Mouse (Mus musculus): ENCODE measurements around the gene 0610012G03Rik. TPM values are rescaled to one million over a fixed set of nuclear protein-coding genes. Genes with fewer than 3 reads are reported as not detected.
"Not testable (repeated sequence)": the region's sequence is repeated elsewhere in the genome, so short reads cannot be mapped to it uniquely, and the experiment has no call there.

0610012G03Rik gene
- polyA plus RNA-seq, 1 experiment = 37.6 TPM

DNA sequence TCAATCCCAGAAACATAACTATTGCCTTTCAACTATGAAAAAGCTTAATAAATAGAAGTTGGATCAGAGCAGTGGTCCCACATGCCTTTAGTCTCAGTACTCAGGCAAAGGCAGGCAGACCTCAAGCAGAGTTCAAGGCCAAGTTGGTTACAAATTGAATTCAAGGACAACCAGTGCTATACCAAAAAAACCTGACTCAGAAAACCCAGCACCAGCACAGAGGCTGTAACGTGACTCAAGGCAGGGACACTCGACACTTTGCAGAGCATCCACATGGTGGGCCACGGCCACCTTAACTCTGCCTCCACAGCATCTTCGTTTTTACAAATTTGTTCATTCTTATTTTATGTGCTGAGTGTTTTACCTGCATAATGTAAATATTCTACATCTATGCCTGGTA is 27.0 kb upstream of the 0610012G03Rik start:
- no peak for TF ChIP-seq CTCF (IDR thresholded peaks at IDR 0.05; ENCODE audit: extremely low read depth, insufficient read depth, insufficient read length, insufficient replicate concordance)
- TF ChIP-seq POLR2A (IDR thresholded peaks at IDR 0.05; ENCODE audit: low read depth, low read length) = no peak
- DNase-seq (ENCODE audit: low read depth in 1 of 2, low spot score in 2 of 2) = no peak
- 95% methylated on average over 4 of the region's 4 CpGs for WGBS
- no peaks in the 10 kb centered on the region for H3K27me3 ChIP-seq (ENCODE audit: control insufficient read depth, insufficient read depth, low read length)
- no peaks in the 10 kb centered on the region for H3K4me1 ChIP-seq (ENCODE audit: control insufficient read depth, insufficient read depth, insufficient read length)
- H3K4me3 ChIP-seq (ENCODE audit: extremely low read depth, insufficient read depth, insufficient read length) = no peak overlapping the region
- H3K27ac ChIP-seq (ENCODE audit: insufficient read depth, low read length) = no peak overlapping the region
- peaks cover 21% of the 10 kb centered on the region for H3K36me3 ChIP-seq (ENCODE audit: control insufficient read depth, insufficient read depth, low read length)

DNA sequence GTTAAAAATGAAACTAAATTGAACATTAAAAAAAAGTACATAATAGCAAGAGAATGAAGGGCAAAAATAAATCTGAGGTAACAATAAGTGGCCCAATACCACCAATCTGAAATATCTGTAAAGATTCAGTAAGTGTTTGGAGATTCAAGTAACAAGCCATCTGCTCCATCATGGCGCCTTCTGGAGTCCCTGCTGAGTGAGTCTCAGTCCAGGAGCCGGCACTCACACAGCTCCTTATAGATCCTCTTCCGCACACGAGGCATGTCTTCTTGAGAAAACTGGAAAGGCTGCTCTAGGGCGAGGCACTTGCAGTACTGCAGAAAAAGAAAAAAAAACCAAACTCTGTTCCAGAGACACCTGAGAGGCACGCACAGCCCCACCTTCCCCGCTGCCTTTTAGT is 14.9 kb upstream of the 0610012G03Rik start:
- 94% methylated on average over 7 of the region's 7 CpGs for WGBS
- Histone ChIP-seq H3K27ac (ENCODE audit: insufficient read depth, low read length) (no peak overlapping the region), H3K36me3 (ENCODE audit: control insufficient read depth, insufficient read depth, low read length) (peaks cover 21% of the 10 kb centered on the region), H3K4me3 (ENCODE audit: extremely low read depth, insufficient read depth, insufficient read length) (no peak overlapping the region), H3K27me3 (ENCODE audit: control insufficient read depth, insufficient read depth, low read length) (no peaks in the 10 kb centered on the region), H3K4me1 (ENCODE audit: control insufficient read depth, insufficient read depth, insufficient read length) (no peaks in the 10 kb centered on the region)
- TF ChIP-seq CTCF (IDR thresholded peaks at IDR 0.05; ENCODE audit: extremely low read depth, insufficient read depth, insufficient read length, insufficient replicate concordance) (no peak), POLR2A (IDR thresholded peaks at IDR 0.05; ENCODE audit: low read depth, low read length) (no peak)
- DNase-seq (ENCODE audit: low read depth in 1 of 2, low spot score in 2 of 2) = no peak

DNA sequence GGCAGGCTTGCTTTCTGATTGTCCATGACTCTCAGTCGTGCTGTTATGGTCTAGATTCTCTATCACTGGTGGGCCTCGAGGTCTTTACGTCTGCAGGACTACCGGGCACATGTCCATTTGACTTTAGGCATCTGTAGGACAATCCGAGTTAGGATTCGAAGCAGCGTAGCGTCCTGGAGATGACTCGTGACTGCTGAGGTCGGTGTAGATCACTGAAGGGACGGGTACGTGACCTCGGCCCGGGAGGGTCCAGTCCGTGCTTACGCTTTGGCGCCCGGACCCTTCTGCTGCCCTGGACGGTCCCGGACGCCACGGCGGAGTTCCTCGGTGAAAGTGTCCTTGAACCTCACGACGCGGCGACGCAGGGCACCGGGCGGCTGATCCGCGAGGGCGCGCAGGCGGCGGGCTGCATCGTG is 385 bp downstream of the 0610012G03Rik start:
- TF ChIP-seq POLR2A (IDR thresholded peaks at IDR 0.05; ENCODE audit: low read depth, low read length) (no peak; the same call in 1 of the 2 replicates), CTCF (IDR thresholded peaks at IDR 0.05; ENCODE audit: extremely low read depth, insufficient read depth, insufficient read length, insufficient replicate concordance) (no peak)
- H3K4me1 ChIP-seq (ENCODE audit: control insufficient read depth, insufficient read depth, insufficient read length) = peaks cover 7% of the 10 kb centered on the region; the same call in 1 of the 2 replicates
- peak overlapping the region; percentile 64 for H3K27ac ChIP-seq (ENCODE audit: insufficient read depth, low read length)
- no peaks in the 10 kb centered on the region for H3K27me3 ChIP-seq (ENCODE audit: control insufficient read depth, insufficient read depth, low read length)
- peak overlapping the region; percentile 95 for H3K4me3 ChIP-seq (ENCODE audit: extremely low read depth, insufficient read depth, insufficient read length)
- DNase-seq (ENCODE audit: low read depth in 1 of 2, low spot score in 2 of 2) = no peak
- under 1% methylated on average over 38 of the region's 38 CpGs for WGBS
- H3K36me3 ChIP-seq (ENCODE audit: control insufficient read depth, insufficient read depth, low read length) = no peaks in the 10 kb centered on the region

DNA sequence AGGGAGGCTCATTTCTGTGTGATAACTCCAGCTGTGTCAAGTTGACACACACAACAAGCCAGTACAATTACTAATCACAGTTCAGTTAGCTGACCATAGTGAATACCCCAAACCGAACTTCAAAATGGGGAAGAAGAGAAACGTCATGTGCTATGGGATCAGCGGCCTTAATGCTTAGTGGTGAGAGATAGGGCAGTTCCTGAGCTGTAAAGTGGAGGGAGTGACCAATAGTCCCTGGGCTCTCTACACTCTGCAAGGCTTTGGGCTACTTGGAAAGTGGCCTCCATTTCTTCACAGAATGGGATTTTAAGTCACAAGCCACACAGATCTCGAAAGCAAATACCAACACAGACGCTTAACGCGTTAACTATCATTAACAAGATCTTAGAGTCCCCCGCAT is 961 bp downstream of the 0610012G03Rik start:
- no peaks in the 10 kb centered on the region for H3K27me3 ChIP-seq (ENCODE audit: control insufficient read depth, insufficient read depth, low read length)
- peak overlapping the region; percentile 95 for H3K4me3 ChIP-seq (ENCODE audit: extremely low read depth, insufficient read depth, insufficient read length)
- no peaks in the 10 kb centered on the region for H3K36me3 ChIP-seq (ENCODE audit: control insufficient read depth, insufficient read depth, low read length)
- DNase-seq (ENCODE audit: low read depth in 1 of 2, low spot score in 2 of 2) = no peak
- TF ChIP-seq CTCF (IDR thresholded peaks at IDR 0.05; ENCODE audit: extremely low read depth, insufficient read depth, insufficient read length, insufficient replicate concordance) (no peak), POLR2A (IDR thresholded peaks at IDR 0.05; ENCODE audit: low read depth, low read length) (no peak)
- H3K27ac ChIP-seq (ENCODE audit: insufficient read depth, low read length) = no peak overlapping the region
- WGBS = 7% methylated on average over 8 of the region's 8 CpGs
- peaks cover 7% of the 10 kb centered on the region; the same call in 1 of the 2 replicates for H3K4me1 ChIP-seq (ENCODE audit: control insufficient read depth, insufficient read depth, insufficient read length)

DNA sequence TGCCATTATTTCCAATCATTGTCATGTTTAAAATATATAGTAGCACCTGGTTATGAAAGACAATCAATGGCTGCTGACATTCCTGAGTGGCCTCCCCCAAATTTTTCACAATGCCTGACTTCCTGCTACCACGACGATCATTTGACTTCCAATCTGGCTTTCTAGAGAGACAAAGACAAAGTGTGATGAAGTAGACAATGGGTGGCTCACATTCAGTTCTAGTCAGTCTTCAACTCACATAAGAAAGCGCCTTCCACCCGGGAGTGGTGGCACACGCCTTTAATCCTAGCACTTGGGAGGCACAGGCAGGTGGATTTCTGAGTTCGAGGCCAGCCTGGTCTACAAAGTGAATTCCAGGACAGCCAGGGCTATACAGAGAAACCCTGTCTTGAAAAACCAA is 2.3 kb downstream of the 0610012G03Rik start:
- not testable (repeated sequence) for H3K4me1 ChIP-seq (ENCODE audit: control insufficient read depth, insufficient read depth, insufficient read length); DNase-seq (ENCODE audit: low read depth in 1 of 2, low spot score in 2 of 2); H3K27me3 ChIP-seq (ENCODE audit: control insufficient read depth, insufficient read depth, low read length); H3K36me3 ChIP-seq (ENCODE audit: control insufficient read depth, insufficient read depth, low read length); H3K4me3 ChIP-seq (ENCODE audit: extremely low read depth, insufficient read depth, insufficient read length); H3K27ac ChIP-seq (ENCODE audit: insufficient read depth, low read length)
- WGBS = 94% methylated on average over 6 of the region's 6 CpGs

DNA sequence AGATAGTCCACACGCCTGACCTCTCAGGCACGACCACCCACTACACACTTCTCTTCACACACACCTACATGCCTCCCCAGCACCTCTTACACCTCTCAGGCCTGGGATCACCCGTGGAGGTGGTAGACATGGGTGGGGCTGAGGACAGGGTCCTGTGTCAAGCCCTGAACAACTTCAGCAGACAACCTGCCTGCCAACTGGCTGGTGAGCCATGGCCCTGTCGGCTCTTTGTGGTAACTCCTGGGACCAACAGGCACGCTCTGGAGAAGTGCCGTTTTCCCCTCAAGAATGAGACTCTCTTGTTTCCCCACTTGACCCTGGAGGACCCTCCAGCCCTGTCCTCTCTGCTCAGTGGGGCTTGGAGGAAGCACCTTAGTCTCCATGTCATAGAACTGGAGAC is 2.9 kb downstream of the 0610012G03Rik start:
- peaks cover 7% of the 10 kb centered on the region; the same call in 1 of the 2 replicates for H3K4me1 ChIP-seq (ENCODE audit: control insufficient read depth, insufficient read depth, insufficient read length)
- WGBS = 88% methylated on average over 6 of the region's 6 CpGs
- H3K4me3 ChIP-seq (ENCODE audit: extremely low read depth, insufficient read depth, insufficient read length) = no peak overlapping the region
- H3K27me3 ChIP-seq (ENCODE audit: control insufficient read depth, insufficient read depth, low read length) = no peaks in the 10 kb centered on the region
- no peak for DNase-seq (ENCODE audit: low read depth in 1 of 2, low spot score in 2 of 2)
- TF ChIP-seq POLR2A (IDR thresholded peaks at IDR 0.05; ENCODE audit: low read depth, low read length) (no peak), CTCF (IDR thresholded peaks at IDR 0.05; ENCODE audit: extremely low read depth, insufficient read depth, insufficient read length, insufficient replicate concordance) (no peak)
- H3K27ac ChIP-seq (ENCODE audit: insufficient read depth, low read length) = no peak overlapping the region
- no peaks in the 10 kb centered on the region for H3K36me3 ChIP-seq (ENCODE audit: control insufficient read depth, insufficient read depth, low read length)

DNA sequence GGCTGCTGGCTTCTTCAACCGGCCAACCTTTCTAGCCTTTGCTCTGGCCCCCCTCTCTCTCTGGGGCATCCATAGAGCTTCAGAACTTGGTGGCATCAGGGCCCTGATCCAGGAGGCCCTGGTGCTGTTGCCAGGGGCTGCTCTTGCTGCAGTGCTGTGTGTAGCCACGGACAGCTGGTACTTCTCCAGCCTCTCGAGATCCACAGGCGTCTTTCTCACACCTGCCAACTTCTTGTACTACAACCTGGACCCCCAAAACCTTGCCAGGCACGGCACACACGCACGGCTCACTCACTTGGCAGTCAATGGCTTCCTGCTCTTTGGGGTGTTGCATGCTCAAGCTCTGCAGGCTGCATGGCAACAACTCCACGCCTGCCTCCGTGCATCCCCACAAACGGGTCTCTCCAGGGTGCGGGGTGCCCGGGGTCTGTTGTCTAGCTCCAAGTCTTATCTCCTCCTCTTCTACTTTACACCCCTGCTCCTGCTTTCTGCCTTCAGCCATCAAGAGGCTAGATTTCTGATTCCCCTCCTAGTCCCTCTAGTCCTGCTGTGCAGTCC is 3.5 kb downstream of the 0610012G03Rik start:
- H3K27ac ChIP-seq (ENCODE audit: insufficient read depth, low read length) = no peak overlapping the region
- H3K36me3 ChIP-seq (ENCODE audit: control insufficient read depth, insufficient read depth, low read length) = no peaks in the 10 kb centered on the region
- no peaks in the 10 kb centered on the region for H3K27me3 ChIP-seq (ENCODE audit: control insufficient read depth, insufficient read depth, low read length)
- no peak for TF ChIP-seq POLR2A (IDR thresholded peaks at IDR 0.05; ENCODE audit: low read depth, low read length)
- TF ChIP-seq CTCF (IDR thresholded peaks at IDR 0.05; ENCODE audit: extremely low read depth, insufficient read depth, insufficient read length, insufficient replicate concordance) = no peak
- peaks cover 7% of the 10 kb centered on the region; the same call in 1 of the 2 replicates for H3K4me1 ChIP-seq (ENCODE audit: control insufficient read depth, insufficient read depth, insufficient read length)
- 92% methylated on average over 12 of the region's 12 CpGs for WGBS
- no peak overlapping the region for H3K4me3 ChIP-seq (ENCODE audit: extremely low read depth, insufficient read depth, insufficient read length)
- DNase-seq (ENCODE audit: low read depth in 1 of 2, low spot score in 2 of 2) = no peak
